Mouse (Mus musculus): ENCODE data around the gene Scamp5. TPM values are rescaled to one million over a fixed set of nuclear protein-coding genes. Genes with fewer than 3 reads are reported as not detected.

Gene Scamp5
- polyA plus RNA-seq, 1 experiment: 7.5 TPM

- Histone ChIP-seq H3K4me1 (ENCODE audit: control insufficient read depth, insufficient read depth, low read length) (peaks cover 6% of the 10 kb centered on the region), H3K27ac (ENCODE audit: control insufficient read depth, insufficient read depth, low read depth, low read length, poor library complexity) (peak overlapping the region; percentile 88), H3K4me3 (replicated peaks; ENCODE audit: control insufficient read depth, low read depth, low read length) (peak overlapping the region; percentile 13)
- TF ChIP-seq POLR2A (IDR thresholded peaks at IDR 0.05; ENCODE audit: borderline replicate concordance, control insufficient read depth, low read depth, low read length) (peak; percentile 32; the same call in 1 of the 2 replicates), CTCF (IDR thresholded peaks at IDR 0.05; ENCODE audit: control insufficient read depth, insufficient read depth, low read length) (no peak)
- 17% methylated on average over 20 of the region's 20 CpGs for WGBS
Measured at GRCm38 (mm10) chr9:57420321-57421120, 47.3 kb downstream of the Scamp5 start.

DNA sequence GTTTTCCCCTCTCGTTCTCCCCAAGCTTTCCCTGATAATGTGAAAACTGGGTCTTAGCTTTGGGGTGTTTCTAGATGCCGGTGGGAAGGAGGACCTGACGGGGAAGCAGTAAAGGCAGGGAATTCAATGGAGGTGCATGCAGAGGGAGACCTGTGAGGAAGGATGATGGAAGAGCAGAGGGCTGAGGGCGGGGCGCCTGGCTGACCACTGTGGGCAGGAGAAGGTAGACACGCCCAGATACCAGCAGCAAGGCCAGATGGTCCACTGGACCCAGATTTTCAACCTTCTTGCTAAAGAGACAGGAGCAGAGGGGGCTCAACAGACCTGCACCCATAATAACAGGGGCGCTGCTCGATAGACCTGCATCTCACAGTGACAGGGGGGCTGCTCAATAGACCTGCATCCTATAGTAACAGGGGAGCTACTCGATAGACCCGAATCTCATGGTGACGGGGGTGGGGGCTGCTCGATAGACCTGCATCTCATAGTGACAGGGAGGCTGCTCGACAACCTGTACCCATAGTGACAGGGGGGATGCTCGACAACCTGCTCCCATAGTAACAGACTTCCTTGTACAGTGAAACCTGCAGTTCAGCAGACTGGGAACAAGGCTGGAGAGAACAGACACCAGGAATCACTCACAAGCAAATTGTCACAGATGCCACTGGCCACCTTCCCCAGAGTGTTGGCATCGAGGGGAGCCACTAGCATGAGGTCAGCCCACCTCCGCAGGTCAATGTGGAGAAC, 48.2 kb downstream of the Scamp5 start:
- no peak overlapping the region for H3K4me3 ChIP-seq (replicated peaks; ENCODE audit: control insufficient read depth, low read depth, low read length)
- no peak; the same call in 1 of the 2 replicates for TF ChIP-seq CTCF (IDR thresholded peaks at IDR 0.05; ENCODE audit: control insufficient read depth, insufficient read depth, low read length)
- no peak for TF ChIP-seq POLR2A (IDR thresholded peaks at IDR 0.05; ENCODE audit: borderline replicate concordance, control insufficient read depth, low read depth, low read length)
- H3K4me1 ChIP-seq (ENCODE audit: control insufficient read depth, insufficient read depth, low read length): peaks cover 6% of the 10 kb centered on the region
- WGBS: 79% methylated on average over 16 of the region's 16 CpGs
- no peak overlapping the region for H3K27ac ChIP-seq (ENCODE audit: control insufficient read depth, insufficient read depth, low read depth, low read length, poor library complexity)

GRCm38 (mm10) chr9:57417341-57417740, 50.5 kb downstream of the Scamp5 start:
- 36% methylated on average over 8 of the region's 8 CpGs for WGBS
- H3K4me1 ChIP-seq (ENCODE audit: control insufficient read depth, insufficient read depth, low read length): peaks cover 6% of the 10 kb centered on the region
- TF ChIP-seq CTCF (IDR thresholded peaks at IDR 0.05; ENCODE audit: control insufficient read depth, insufficient read depth, low read length): no peak
- TF ChIP-seq POLR2A (IDR thresholded peaks at IDR 0.05; ENCODE audit: borderline replicate concordance, control insufficient read depth, low read depth, low read length): no peak
- no peak overlapping the region for H3K4me3 ChIP-seq (replicated peaks; ENCODE audit: control insufficient read depth, low read depth, low read length)
- no peak overlapping the region for H3K27ac ChIP-seq (ENCODE audit: control insufficient read depth, insufficient read depth, low read depth, low read length, poor library complexity)

GRCm38 (mm10) chr9:57407120-57407905, 60.5 kb downstream of the Scamp5 start:
- no peak for TF ChIP-seq POLR2A (IDR thresholded peaks at IDR 0.05; ENCODE audit: borderline replicate concordance, control insufficient read depth, low read depth, low read length)
- no peak for TF ChIP-seq CTCF (IDR thresholded peaks at IDR 0.05; ENCODE audit: control insufficient read depth, insufficient read depth, low read length)
- H3K27ac ChIP-seq (ENCODE audit: control insufficient read depth, insufficient read depth, low read depth, low read length, poor library complexity): no peak overlapping the region
- 87% methylated on average over 9 of the region's 9 CpGs for WGBS

GRCm38 (mm10) chr9:57406395-57406794, 61.5 kb downstream of the Scamp5 start:
- WGBS: 77% methylated on average over 5 of the region's 5 CpGs
- no peaks in the 10 kb centered on the region for H3K4me1 ChIP-seq (ENCODE audit: control insufficient read depth, insufficient read depth, low read length)
- TF ChIP-seq CTCF (IDR thresholded peaks at IDR 0.05; ENCODE audit: control insufficient read depth, insufficient read depth, low read length): no peak
- no peak for TF ChIP-seq POLR2A (IDR thresholded peaks at IDR 0.05; ENCODE audit: borderline replicate concordance, control insufficient read depth, low read depth, low read length)
- H3K4me3 ChIP-seq (replicated peaks; ENCODE audit: control insufficient read depth, low read depth, low read length): no peak overlapping the region
- H3K27ac ChIP-seq (ENCODE audit: control insufficient read depth, insufficient read depth, low read depth, low read length, poor library complexity): no peak overlapping the region

More at GRCm38 (mm10) chr9:57407120-57407905, 60.5 kb downstream of the Scamp5 start:
- Histone ChIP-seq H3K4me1 (ENCODE audit: control insufficient read depth, insufficient read depth, low read length) (no peaks in the 10 kb centered on the region), H3K4me3 (replicated peaks; ENCODE audit: control insufficient read depth, low read depth, low read length) (no peak overlapping the region)

DNA sequence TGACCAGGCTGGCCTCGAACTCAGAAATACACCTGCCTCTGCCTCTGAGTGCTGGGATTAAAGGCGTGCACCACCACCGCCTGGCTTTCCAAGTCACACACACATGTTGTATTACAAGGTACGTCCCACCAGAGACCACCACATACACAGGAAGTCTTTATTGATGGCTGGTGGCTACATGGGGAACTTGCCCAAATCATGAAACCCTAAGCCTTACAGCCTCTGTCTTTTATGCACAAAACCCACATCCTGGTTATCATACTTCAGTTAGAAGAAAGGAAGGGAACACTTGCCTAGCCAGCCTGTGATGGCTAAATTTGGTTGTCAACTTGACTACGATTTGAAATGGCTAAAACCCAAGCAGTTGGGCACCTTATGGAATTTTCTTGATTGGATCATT, 63.8 kb downstream of the Scamp5 start:
- no peak for TF ChIP-seq CTCF (IDR thresholded peaks at IDR 0.05; ENCODE audit: control insufficient read depth, insufficient read depth, low read length)
- TF ChIP-seq POLR2A (IDR thresholded peaks at IDR 0.05; ENCODE audit: borderline replicate concordance, control insufficient read depth, low read depth, low read length): no peak
- no peaks in the 10 kb centered on the region for H3K4me1 ChIP-seq (ENCODE audit: control insufficient read depth, insufficient read depth, low read length)
- 15% methylated on average over 5 of the region's 5 CpGs for WGBS
- H3K4me3 ChIP-seq (replicated peaks; ENCODE audit: control insufficient read depth, low read depth, low read length): no peak overlapping the region
- H3K27ac ChIP-seq (ENCODE audit: control insufficient read depth, insufficient read depth, low read depth, low read length, poor library complexity): no peak overlapping the region

- H3K4me1 ChIP-seq (ENCODE audit: control insufficient read depth, insufficient read depth, low read length): no peaks in the 10 kb centered on the region
- no peak overlapping the region for H3K4me3 ChIP-seq (replicated peaks; ENCODE audit: control insufficient read depth, low read depth, low read length)
- WGBS: 42% methylated on average over 15 of the region's 15 CpGs
- TF ChIP-seq CTCF (IDR thresholded peaks at IDR 0.05; ENCODE audit: control insufficient read depth, insufficient read depth, low read length): no peak
- TF ChIP-seq POLR2A (IDR thresholded peaks at IDR 0.05; ENCODE audit: borderline replicate concordance, control insufficient read depth, low read depth, low read length): no peak
- no peak overlapping the region for H3K27ac ChIP-seq (ENCODE audit: control insufficient read depth, insufficient read depth, low read depth, low read length, poor library complexity)
Measured at GRCm38 (mm10) chr9:57402318-57403251, 65.3 kb downstream of the Scamp5 start.
